Mouse (Mus musculus): ENCODE data around the gene Klhl20. TPM values are rescaled to one million over a fixed set of nuclear protein-coding genes. Genes with fewer than 3 reads are reported as not detected.

Klhl20 gene
- 10 to 100 TPM; 29.1 to 33.5 TPM for total RNA-seq (2023)

GRCm38 (mm10) chr1:161130726-161131664 is at the start of gene Klhl20:
Klhl20 (minus strand) TSS chr1:161131511.

GRCm38 (mm10) chr1:161159214-161159613 is 27.9 kb upstream of the Klhl20 start, which contains the start of gene Tex50:
Tex50 (minus strand) TSS chr1:161159314.

GRCm38 (mm10) chr1:161142531-161143159 is 11.3 kb upstream of the Klhl20 start, which contains the start of gene Ankrd45:
Ankrd45 (plus strand) TSS chr1:161142691.

GRCm38 (mm10) chr1:161070352-161071271 is 60.7 kb downstream of the Klhl20 start, which contains the start of the genes Dars2 and Cenpl:
Dars2 (minus strand) TSS chr1:161070658.
Cenpl (plus strand) TSS chr1:161070713.

Other genes with a start within 250 kb of the Klhl20 start
- gene Rc3h1, start 225.1 kb downstream of the Klhl20 start, total RNA-seq (2023): 10 to 100 TPM; 73.4 to 76.8 TPM
- gene Serpinc1, start 152.9 kb downstream of the Klhl20 start, total RNA-seq (2023): 1 to 10 TPM; 3.3 to 4.2 TPM
- 10 to 100 TPM; 42.6 to 57.3 TPM for gene Zbtb37, start 96.7 kb downstream of the Klhl20 start, total RNA-seq (2023)
- gene Dars2, start 60.9 kb downstream of the Klhl20 start, total RNA-seq (2023): 10 to 100 TPM; 15.3 TPM
- gene Cenpl, start 60.8 kb downstream of the Klhl20 start, total RNA-seq (2023): 1 to 10 TPM; 9.0 to 9.2 TPM
- gene Ankrd45, start 11.2 kb upstream of the Klhl20 start, total RNA-seq (2023): not detected
- gene Tex50, start 27.8 kb upstream of the Klhl20 start, total RNA-seq (2023): not detected
- 10 to 100 TPM; 83.7 to 98.7 TPM for gene Prdx6, start 119.7 kb upstream of the Klhl20 start, total RNA-seq (2023)